Mouse (Mus musculus): ENCODE measurements around the gene Adgrg7. TPM values are rescaled to one million over a fixed set of nuclear protein-coding genes. Genes with fewer than 3 reads are reported as not detected.
A peak's percentile ranks its signal among the peaks of the same experiment; 100 is the strongest.

Gene Adgrg7
- total RNA-seq, 1 experiment, result not detected

- DNase-seq (ENCODE audit: low read depth, low spot score), result no peak
- TF ChIP-seq HCFC1 (IDR thresholded peaks at IDR 0.05; ENCODE audit: borderline replicate concordance, insufficient read depth, low read length), result no peak
- no peak for TF ChIP-seq ZC3H11A (IDR thresholded peaks at IDR 0.05; ENCODE audit: borderline replicate concordance, low read depth, low read length)
- TF ChIP-seq CHD2 (IDR thresholded peaks at IDR 0.05; ENCODE audit: low read depth, low read length), result no peak
- no peak for TF ChIP-seq MAFK (IDR thresholded peaks at IDR 0.05; ENCODE audit: insufficient read depth, low read depth, low read length)
- TF ChIP-seq ZNF384 (IDR thresholded peaks at IDR 0.05; ENCODE audit: low read depth, low read length), result no peak
These were observed 5.9 kb upstream of the Adgrg7 start for GRCm38 (mm10) chr16:56801370-56802109.

DNA sequence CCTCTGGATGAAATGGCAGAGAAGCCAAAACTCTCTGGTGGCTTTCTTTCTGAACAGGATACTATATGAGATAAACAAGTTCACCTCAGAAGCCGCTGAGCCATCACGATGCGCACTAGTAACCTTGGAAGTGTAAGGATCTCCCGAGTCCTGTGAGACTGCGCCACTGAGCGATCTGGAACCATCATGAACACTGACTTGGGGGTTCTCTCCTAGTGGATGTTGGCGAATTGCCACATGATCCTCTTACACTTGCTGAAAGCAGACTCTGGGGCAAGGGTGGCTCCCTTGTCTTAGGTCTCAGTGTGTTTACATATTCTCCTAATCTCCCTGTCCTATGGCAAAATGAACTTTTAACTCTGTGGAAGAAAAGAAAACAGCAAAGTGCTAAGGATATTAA lies 5.3 kb upstream of the Adgrg7 start:
- no peak for TF ChIP-seq MAFK (IDR thresholded peaks at IDR 0.05; ENCODE audit: insufficient read depth, low read depth, low read length)
- no peak for TF ChIP-seq CHD2 (IDR thresholded peaks at IDR 0.05; ENCODE audit: low read depth, low read length)
- TF ChIP-seq ZNF384 (IDR thresholded peaks at IDR 0.05; ENCODE audit: low read depth, low read length), result no peak
- no peak for TF ChIP-seq ZC3H11A (IDR thresholded peaks at IDR 0.05; ENCODE audit: borderline replicate concordance, low read depth, low read length)
- no peak for TF ChIP-seq HCFC1 (IDR thresholded peaks at IDR 0.05; ENCODE audit: borderline replicate concordance, insufficient read depth, low read length)
- H3K4me1 ChIP-seq (ENCODE audit: control insufficient read depth in 2 of 2, insufficient read depth in 2 of 2, low read length in 2 of 2, poor library complexity in 1 of 2), result 0 out of 4 replicates have a peak, but pooled peaks cover 0 to 4% of the 10 kb centered on the region in 2 experiments
- no peaks in the 10 kb centered on the region for H3K36me3 ChIP-seq (ENCODE audit: control insufficient read depth, insufficient read depth, low read length, poor library complexity, severe bottlenecking)
- no peak for DNase-seq (ENCODE audit: low read depth, low spot score)
- in situ Hi-C loops (cut with MboI; ENCODE audit: low sequenced_read_pairs in 2 of 2, unreplicated experiment in 2 of 2), result loop anchor here in 1 of 2 experiments (10.0 kb wide), 1 partner anchor 114 kb away; no protein-coding TSS in a partner anchor
- H3K27ac ChIP-seq (ENCODE audit: insufficient read depth, low read depth, low read length, poor library complexity, severe bottlenecking), result no peak overlapping the region
- H3K9me3 ChIP-seq (ENCODE audit: control insufficient read depth, insufficient read depth, low read depth, low read length), result no peaks in the 10 kb centered on the region
- H3K9ac ChIP-seq (ENCODE audit: insufficient read depth, low read depth, low read length, poor library complexity, severe bottlenecking), result no peak overlapping the region
- H3K4me3 ChIP-seq (ENCODE audit: insufficient read depth in 1 of 2, low read depth in 1 of 2, low read length in 2 of 2, poor library complexity in 1 of 2, severe bottlenecking in 1 of 2), result no peak overlapping the region

More at GRCm38 (mm10) chr16:56801370-56802109, 5.9 kb upstream of the Adgrg7 start:
- Histone ChIP-seq H3K9me3 (ENCODE audit: control insufficient read depth, insufficient read depth, low read depth, low read length) (no peaks in the 10 kb centered on the region), H3K9ac (ENCODE audit: insufficient read depth, low read depth, low read length, poor library complexity, severe bottlenecking) (no peak overlapping the region), H3K27ac (ENCODE audit: insufficient read depth, low read depth, low read length, poor library complexity, severe bottlenecking) (no peak overlapping the region), H3K4me1 (ENCODE audit: control insufficient read depth in 2 of 2, insufficient read depth in 2 of 2, low read length in 2 of 2, poor library complexity in 1 of 2) (0 out of 4 replicates have a peak, but pooled peaks cover 0 to 4% of the 10 kb centered on the region in 2 experiments), H3K36me3 (ENCODE audit: control insufficient read depth, insufficient read depth, low read length, poor library complexity, severe bottlenecking) (no peaks in the 10 kb centered on the region), H3K4me3 (ENCODE audit: insufficient read depth in 1 of 2, low read depth in 1 of 2, low read length in 2 of 2, poor library complexity in 1 of 2, severe bottlenecking in 1 of 2) (no peak overlapping the region)
- in situ Hi-C loops (cut with MboI; ENCODE audit: low sequenced_read_pairs in 2 of 2, unreplicated experiment in 2 of 2), result loop anchor here in 1 of 2 experiments (10.0 kb wide), 1 partner anchor 113 kb away; no protein-coding TSS in a partner anchor

DNA sequence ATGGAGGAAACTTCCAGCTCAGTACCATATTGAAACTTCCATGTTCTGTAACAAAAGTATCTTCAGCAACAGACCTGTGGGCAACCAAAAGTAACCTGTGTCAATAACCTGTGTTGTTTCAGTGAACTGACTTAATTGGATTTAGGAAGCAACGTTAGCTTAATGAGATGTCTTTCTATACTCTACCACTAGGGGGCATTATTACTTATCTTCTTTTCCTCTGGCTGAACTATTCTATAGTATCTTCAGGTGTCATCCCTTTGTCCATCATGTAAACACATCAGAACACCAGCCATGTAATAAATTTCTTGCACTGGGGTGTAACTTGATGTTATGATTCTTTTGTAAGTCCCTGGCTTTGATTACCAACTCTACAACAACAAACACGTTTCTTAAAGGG lies 4.8 kb upstream of the Adgrg7 start:
- Histone ChIP-seq H3K4me1 (ENCODE audit: control insufficient read depth in 2 of 2, insufficient read depth in 2 of 2, low read length in 2 of 2, poor library complexity in 1 of 2) (0 out of 4 replicates have a peak, but pooled peaks cover 0 to 4% of the 10 kb centered on the region in 2 experiments), H3K4me3 (ENCODE audit: insufficient read depth in 1 of 2, low read depth in 1 of 2, low read length in 2 of 2, poor library complexity in 1 of 2, severe bottlenecking in 1 of 2) (no peak overlapping the region), H3K9ac (ENCODE audit: insufficient read depth, low read depth, low read length, poor library complexity, severe bottlenecking) (no peak overlapping the region), H3K9me3 (ENCODE audit: control insufficient read depth, insufficient read depth, low read depth, low read length) (no peaks in the 10 kb centered on the region), H3K36me3 (ENCODE audit: control insufficient read depth, insufficient read depth, low read length, poor library complexity, severe bottlenecking) (no peaks in the 10 kb centered on the region), H3K27ac (ENCODE audit: insufficient read depth, low read depth, low read length, poor library complexity, severe bottlenecking) (no peak overlapping the region)
- TF ChIP-seq ZC3H11A (IDR thresholded peaks at IDR 0.05; ENCODE audit: borderline replicate concordance, low read depth, low read length), result 0 out of 2 replicates have a peak, but pooled peaks have one; percentile 16
- TF ChIP-seq HCFC1 (IDR thresholded peaks at IDR 0.05; ENCODE audit: borderline replicate concordance, insufficient read depth, low read length), result no peak
- in situ Hi-C loops (cut with MboI; ENCODE audit: low sequenced_read_pairs in 2 of 2, unreplicated experiment in 2 of 2), result loop anchor here in 1 of 2 experiments (10.0 kb wide), 1 partner anchor 114 kb away; no protein-coding TSS in a partner anchor
- peak; percentile 44 for DNase-seq (ENCODE audit: low read depth, low spot score)

DNA sequence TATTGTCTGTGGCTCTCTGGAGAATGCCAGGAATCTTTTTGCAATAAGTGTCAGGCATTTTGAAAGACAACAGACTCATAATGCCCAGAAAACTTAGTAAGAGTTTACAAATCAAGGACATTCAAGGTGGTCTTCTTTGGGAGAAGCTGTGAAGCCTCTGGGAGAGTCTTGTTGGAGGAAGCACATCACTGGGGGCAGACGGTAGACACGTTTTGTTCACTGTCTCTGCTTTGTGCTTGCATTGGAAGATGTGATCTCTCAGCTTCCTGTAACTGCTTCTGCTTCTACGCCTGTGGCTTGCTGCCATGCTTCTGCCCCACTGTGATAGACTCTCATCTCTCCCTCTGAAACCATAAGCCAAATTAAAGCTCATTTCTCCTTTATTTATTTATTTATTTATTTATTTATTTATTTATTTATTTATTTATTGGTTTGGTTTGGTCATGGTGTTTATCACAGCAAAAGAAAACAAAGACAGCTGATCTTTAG lies 3.9 kb upstream of the Adgrg7 start:
- Histone ChIP-seq H3K9me3 (ENCODE audit: control insufficient read depth, insufficient read depth, low read depth, low read length) (no peaks in the 10 kb centered on the region), H3K36me3 (ENCODE audit: control insufficient read depth, insufficient read depth, low read length, poor library complexity, severe bottlenecking) (no peaks in the 10 kb centered on the region), H3K27ac (ENCODE audit: insufficient read depth, low read depth, low read length, poor library complexity, severe bottlenecking) (no peak overlapping the region), H3K4me3 (ENCODE audit: insufficient read depth in 1 of 2, low read depth in 1 of 2, low read length in 2 of 2, poor library complexity in 1 of 2, severe bottlenecking in 1 of 2) (no peak overlapping the region), H3K9ac (ENCODE audit: insufficient read depth, low read depth, low read length, poor library complexity, severe bottlenecking) (no peak overlapping the region), H3K4me1 (ENCODE audit: control insufficient read depth in 2 of 2, insufficient read depth in 2 of 2, low read length in 2 of 2, poor library complexity in 1 of 2) (0 out of 4 replicates have a peak, but pooled peaks cover 0 to 4% of the 10 kb centered on the region in 2 experiments)
- in situ Hi-C loops (cut with MboI; ENCODE audit: low sequenced_read_pairs in 2 of 2, unreplicated experiment in 2 of 2), result loop anchor here in 1 of 2 experiments (10.0 kb wide), 1 partner anchor 115 kb away; no protein-coding TSS in a partner anchor
- TF ChIP-seq MAFK (IDR thresholded peaks at IDR 0.05; ENCODE audit: insufficient read depth, low read depth, low read length) (no peak), HCFC1 (IDR thresholded peaks at IDR 0.05; ENCODE audit: borderline replicate concordance, insufficient read depth, low read length) (no peak), ZC3H11A (IDR thresholded peaks at IDR 0.05; ENCODE audit: borderline replicate concordance, low read depth, low read length) (no peak), ZNF384 (IDR thresholded peaks at IDR 0.05; ENCODE audit: low read depth, low read length) (no peak), CHD2 (IDR thresholded peaks at IDR 0.05; ENCODE audit: low read depth, low read length) (no peak)
- DNase-seq (ENCODE audit: low read depth, low spot score), result no peak

Data from ES-E14 (cell line).